Mouse (Mus musculus): ENCODE measurements around the gene Stab2. TPM values are rescaled to one million over a fixed set of nuclear protein-coding genes. Genes with fewer than 3 reads are reported as not detected.

Gene Stab2
- total and polyA plus RNA-seq, 2 experiments = 24.0 to 73.5 TPM

DNA sequence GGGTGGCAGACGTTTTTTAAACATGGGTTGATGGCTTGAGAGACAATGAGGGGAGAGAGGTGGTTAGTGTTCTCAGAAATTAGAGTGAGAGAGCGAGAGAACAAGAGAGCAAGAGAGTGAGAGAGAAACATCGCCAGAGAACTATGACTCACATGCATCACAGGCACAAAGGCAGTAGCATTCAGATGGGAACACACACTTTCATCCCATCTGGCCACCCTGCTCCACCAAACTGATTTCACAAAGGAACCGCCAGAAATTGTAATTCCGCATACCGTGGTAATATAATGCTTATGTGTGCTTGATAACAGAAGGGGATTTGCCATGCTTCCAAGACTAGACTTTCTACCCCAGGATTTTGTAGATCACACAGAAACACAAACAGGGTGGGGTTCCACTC is 38.5 kb downstream of the Stab2 start:
- no peak overlapping the region for H3K4me3 ChIP-seq (ENCODE audit: insufficient read depth, low read depth, low read length)
- no peak overlapping the region for H3K27ac ChIP-seq (replicated peaks; ENCODE audit: insufficient read depth, low read depth, low read length)
- no peak for DNase-seq (ENCODE audit: extremely low read depth, low read depth, low spot score)
- TF ChIP-seq POLR2A (IDR thresholded peaks at IDR 0.05; ENCODE audit: extremely low read depth, insufficient read depth, low read length) (no peak), CTCF (IDR thresholded peaks at IDR 0.05; ENCODE audit: low read depth, low read length) (no peak)
- H3K36me3 ChIP-seq (ENCODE audit: control insufficient read depth, insufficient read depth, low read length) = peaks cover 1% of the 10 kb centered on the region; the same call in 1 of the 2 replicates
- H3K79me2 ChIP-seq (ENCODE audit: control insufficient read depth, insufficient read depth, low read length) = no peaks in the 10 kb centered on the region
- no peaks in the 10 kb centered on the region; the same call in 1 of the 2 replicates for H3K4me1 ChIP-seq (ENCODE audit: control insufficient read depth, insufficient read depth, low read length)
- H3K9ac ChIP-seq (ENCODE audit: low read depth, low read length) = no peak overlapping the region
- 87% methylated on average over 6 of the region's 6 CpGs for WGBS
- H3K27me3 ChIP-seq (ENCODE audit: control insufficient read depth, insufficient read depth, low read length) = no peaks in the 10 kb centered on the region

DNA sequence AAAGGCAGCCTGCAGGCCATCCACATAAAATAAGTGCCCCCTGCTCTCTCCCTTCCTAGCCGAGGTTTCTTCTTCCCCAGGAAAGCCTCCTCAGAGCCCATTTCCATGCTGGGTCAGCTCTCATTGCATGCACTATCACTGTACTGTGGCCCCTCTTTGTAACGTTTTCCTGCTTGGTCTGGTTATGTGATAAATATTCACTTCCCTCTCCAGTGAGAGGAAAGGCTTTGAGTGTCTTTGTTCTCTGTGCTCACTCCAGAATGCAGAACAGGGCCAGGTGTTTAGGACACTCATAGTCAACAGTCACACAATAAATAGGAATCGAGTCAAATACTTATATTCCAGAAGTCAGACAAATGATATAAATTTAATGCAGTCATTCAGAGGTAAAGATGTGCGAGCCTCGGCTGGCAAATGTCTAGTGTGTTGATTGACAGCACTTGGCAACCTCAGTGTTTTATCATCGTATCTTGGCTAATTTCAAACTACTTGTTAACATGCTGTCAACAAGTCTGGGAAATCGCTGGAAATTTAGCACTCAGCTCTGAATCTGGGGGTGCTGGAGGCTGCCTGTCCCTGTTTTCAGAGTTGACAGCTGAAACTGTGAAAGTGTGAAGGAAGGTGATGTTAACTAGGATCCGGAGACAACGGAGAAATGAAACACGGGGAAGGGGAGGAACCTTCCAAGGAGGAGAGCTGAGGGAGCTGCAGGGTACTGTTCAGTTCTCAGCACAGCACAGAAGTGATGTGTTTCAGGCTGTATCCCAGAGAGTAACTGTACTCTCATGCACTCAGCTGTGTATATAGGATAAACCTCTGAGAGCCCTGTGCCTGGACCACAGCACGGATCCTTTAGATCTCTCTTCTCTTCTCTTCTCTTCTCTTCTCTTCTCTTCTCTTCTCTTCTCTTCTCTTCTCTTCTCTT is 46.0 kb downstream of the Stab2 start:
- H3K27me3 ChIP-seq (ENCODE audit: control insufficient read depth, insufficient read depth, low read length) = no peaks in the 10 kb centered on the region
- DNase-seq (ENCODE audit: extremely low read depth, low read depth, low spot score) = no peak
- no peak for TF ChIP-seq POLR2A (IDR thresholded peaks at IDR 0.05; ENCODE audit: extremely low read depth, insufficient read depth, low read length)
- TF ChIP-seq CTCF (IDR thresholded peaks at IDR 0.05; ENCODE audit: low read depth, low read length) = no peak
- no peaks in the 10 kb centered on the region for H3K79me2 ChIP-seq (ENCODE audit: control insufficient read depth, insufficient read depth, low read length)
- H3K4me1 ChIP-seq (ENCODE audit: control insufficient read depth, insufficient read depth, low read length) = no peaks in the 10 kb centered on the region
- peaks cover 1% of the 10 kb centered on the region; the same call in 1 of the 2 replicates for H3K36me3 ChIP-seq (ENCODE audit: control insufficient read depth, insufficient read depth, low read length)
- whole genome bisulfite sequencing = 65% methylated on average over 11 of the region's 11 CpGs
- H3K27ac ChIP-seq (replicated peaks; ENCODE audit: insufficient read depth, low read depth, low read length) = no peak overlapping the region; the same call in 1 of the 2 replicates
- H3K9ac ChIP-seq (ENCODE audit: low read depth, low read length) = no peak overlapping the region
- no peak overlapping the region for H3K4me3 ChIP-seq (ENCODE audit: insufficient read depth, low read depth, low read length)

DNA sequence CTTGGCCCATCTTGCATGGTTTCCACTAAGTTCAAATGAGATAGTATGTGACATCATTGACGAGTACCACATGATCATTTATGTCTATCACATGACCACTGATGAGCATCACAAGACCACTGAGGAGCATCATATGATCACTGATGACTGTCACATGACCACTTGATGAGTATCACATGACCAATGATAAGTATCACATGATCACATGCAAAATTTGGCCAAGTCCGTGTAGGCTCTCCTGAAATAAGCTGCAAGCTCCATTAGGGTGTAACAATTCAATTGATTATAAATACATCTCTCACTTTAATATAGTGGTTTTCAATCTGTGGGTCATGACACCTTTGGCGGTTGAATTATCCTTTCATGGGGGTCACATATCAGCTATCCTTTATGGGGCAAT is 52.5 kb downstream of the Stab2 start:
- Histone ChIP-seq H3K36me3 (ENCODE audit: control insufficient read depth, insufficient read depth, low read length) (peaks cover 2% of the 10 kb centered on the region; the same call in 1 of the 2 replicates), H3K4me1 (ENCODE audit: control insufficient read depth, insufficient read depth, low read length) (no peaks in the 10 kb centered on the region), H3K9ac (ENCODE audit: low read depth, low read length) (no peak overlapping the region), H3K79me2 (ENCODE audit: control insufficient read depth, insufficient read depth, low read length) (no peaks in the 10 kb centered on the region), H3K27ac (replicated peaks; ENCODE audit: insufficient read depth, low read depth, low read length) (no peak overlapping the region), H3K27me3 (ENCODE audit: control insufficient read depth, insufficient read depth, low read length) (no peaks in the 10 kb centered on the region), H3K4me3 (ENCODE audit: insufficient read depth, low read depth, low read length) (no peak overlapping the region)
- DNase-seq (ENCODE audit: extremely low read depth, low read depth, low spot score) = no peak
- TF ChIP-seq POLR2A (IDR thresholded peaks at IDR 0.05; ENCODE audit: extremely low read depth, insufficient read depth, low read length) = no peak
- WGBS = 94% methylated on average over 3 of the region's 3 CpGs

DNA sequence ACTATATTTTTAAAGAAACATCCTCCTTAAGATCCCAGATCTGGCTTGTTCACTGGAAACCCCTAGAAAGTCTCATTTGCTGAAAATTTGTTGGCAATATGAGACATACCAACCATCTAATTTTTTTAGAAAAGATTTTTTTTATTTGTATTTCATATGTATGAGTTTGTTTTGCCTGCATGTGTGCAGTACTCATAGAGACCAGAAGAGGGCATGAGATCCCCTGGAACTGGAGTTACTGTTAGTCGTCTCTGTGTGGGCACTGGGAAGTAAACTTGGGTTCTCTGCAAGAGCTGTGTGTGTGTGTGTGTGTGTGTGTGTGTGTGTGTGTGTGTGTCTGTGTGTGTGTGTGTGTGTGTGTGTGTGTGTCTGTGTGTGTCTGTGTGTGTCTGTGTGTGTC is 55.1 kb downstream of the Stab2 start:
- no peak overlapping the region for H3K9ac ChIP-seq (ENCODE audit: low read depth, low read length)
- H3K36me3 ChIP-seq (ENCODE audit: control insufficient read depth, insufficient read depth, low read length) = peaks cover 2% of the 10 kb centered on the region; the same call in 1 of the 2 replicates
- no peak overlapping the region for H3K4me3 ChIP-seq (ENCODE audit: insufficient read depth, low read depth, low read length)
- no peak overlapping the region for H3K27ac ChIP-seq (replicated peaks; ENCODE audit: insufficient read depth, low read depth, low read length)
- 60% methylated on average over 1 of the region's 1 CpGs for WGBS
- H3K27me3 ChIP-seq (ENCODE audit: control insufficient read depth, insufficient read depth, low read length) = no peaks in the 10 kb centered on the region
- H3K79me2 ChIP-seq (ENCODE audit: control insufficient read depth, insufficient read depth, low read length) = no peaks in the 10 kb centered on the region
- no peak for DNase-seq (ENCODE audit: extremely low read depth, low read depth, low spot score)
- peaks cover 1% of the 10 kb centered on the region; the same call in 1 of the 2 replicates for H3K4me1 ChIP-seq (ENCODE audit: control insufficient read depth, insufficient read depth, low read length)
- no peak for TF ChIP-seq POLR2A (IDR thresholded peaks at IDR 0.05; ENCODE audit: extremely low read depth, insufficient read depth, low read length)

DNA sequence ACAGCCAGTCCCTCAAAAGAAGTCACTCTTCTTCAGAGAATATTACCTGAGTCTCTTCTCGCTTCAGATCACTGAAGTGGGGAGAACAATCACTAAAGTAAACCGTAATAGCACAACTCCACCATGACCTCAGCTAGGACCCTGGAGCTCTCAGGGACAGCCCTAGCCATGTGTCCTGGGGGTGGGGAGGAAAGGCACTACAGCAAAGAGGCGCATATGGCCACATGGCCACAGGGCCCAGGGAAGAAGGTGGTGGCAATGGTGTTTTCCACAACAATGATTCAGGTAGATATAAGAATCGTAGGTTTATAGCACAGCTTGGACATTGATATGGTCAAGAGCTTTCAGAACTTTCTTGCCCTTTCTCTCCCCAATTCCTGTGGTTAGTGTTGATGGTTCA is 57.0 kb downstream of the Stab2 start:
- H3K79me2 ChIP-seq (ENCODE audit: control insufficient read depth, insufficient read depth, low read length) = no peaks in the 10 kb centered on the region
- H3K27me3 ChIP-seq (ENCODE audit: control insufficient read depth, insufficient read depth, low read length) = no peaks in the 10 kb centered on the region
- 93% methylated on average over 4 of the region's 4 CpGs for WGBS
- H3K36me3 ChIP-seq (ENCODE audit: control insufficient read depth, insufficient read depth, low read length) = peaks cover 2% of the 10 kb centered on the region; the same call in 1 of the 2 replicates
- no peak overlapping the region for H3K4me3 ChIP-seq (ENCODE audit: insufficient read depth, low read depth, low read length)
- no peak for TF ChIP-seq CTCF (IDR thresholded peaks at IDR 0.05; ENCODE audit: low read depth, low read length)
- TF ChIP-seq POLR2A (IDR thresholded peaks at IDR 0.05; ENCODE audit: extremely low read depth, insufficient read depth, low read length) = no peak
- DNase-seq (ENCODE audit: extremely low read depth, low read depth, low spot score) = no peak
- peaks cover 7% of the 10 kb centered on the region for H3K4me1 ChIP-seq (ENCODE audit: control insufficient read depth, insufficient read depth, low read length)
- H3K27ac ChIP-seq (replicated peaks; ENCODE audit: insufficient read depth, low read depth, low read length) = no peak overlapping the region
- H3K9ac ChIP-seq (ENCODE audit: low read depth, low read length) = no peak overlapping the region

DNA sequence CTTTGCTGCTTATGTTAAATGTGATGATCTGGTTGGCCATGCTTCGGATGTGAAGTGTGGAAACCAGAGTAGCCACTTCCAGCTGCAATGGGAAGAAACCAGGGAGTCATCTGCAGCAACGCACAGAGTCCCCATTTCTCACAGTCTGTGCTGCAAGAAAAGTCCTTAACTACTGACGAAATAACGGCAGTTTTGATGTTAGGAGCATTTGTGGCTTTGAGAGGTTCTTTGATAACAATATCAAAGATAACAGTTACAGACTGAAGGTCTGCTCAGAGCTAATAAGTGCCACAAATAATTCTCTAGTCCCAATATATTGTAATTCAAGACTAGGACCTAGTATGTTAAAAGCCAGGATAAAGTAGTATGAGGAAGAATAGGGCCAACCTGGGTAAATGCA is 57.9 kb downstream of the Stab2 start:
- no peak overlapping the region for H3K9ac ChIP-seq (ENCODE audit: low read depth, low read length)
- H3K79me2 ChIP-seq (ENCODE audit: control insufficient read depth, insufficient read depth, low read length) = no peaks in the 10 kb centered on the region
- peaks cover 7% of the 10 kb centered on the region for H3K4me1 ChIP-seq (ENCODE audit: control insufficient read depth, insufficient read depth, low read length)
- no peak overlapping the region for H3K27ac ChIP-seq (replicated peaks; ENCODE audit: insufficient read depth, low read depth, low read length)
- 78% methylated on average over 4 of the region's 4 CpGs for WGBS
- no peak overlapping the region for H3K4me3 ChIP-seq (ENCODE audit: insufficient read depth, low read depth, low read length)
- H3K27me3 ChIP-seq (ENCODE audit: control insufficient read depth, insufficient read depth, low read length) = no peaks in the 10 kb centered on the region
- no peak for DNase-seq (ENCODE audit: extremely low read depth, low read depth, low spot score)
- no peaks in the 10 kb centered on the region; the same call in 1 of the 2 replicates for H3K36me3 ChIP-seq (ENCODE audit: control insufficient read depth, insufficient read depth, low read length)
- TF ChIP-seq CTCF (IDR thresholded peaks at IDR 0.05; ENCODE audit: low read depth, low read length) = no peak
- TF ChIP-seq POLR2A (IDR thresholded peaks at IDR 0.05; ENCODE audit: extremely low read depth, insufficient read depth, low read length) = no peak

Measured in liver, adult 2 months (tissue).